Mouse (Mus musculus): ENCODE results near the gene Xrn1.
"Not testable (repeated sequence)": the region's sequence is repeated elsewhere in the genome, so short reads cannot be mapped to it uniquely, and the experiment has no call there.

Gene Xrn1

DNA sequence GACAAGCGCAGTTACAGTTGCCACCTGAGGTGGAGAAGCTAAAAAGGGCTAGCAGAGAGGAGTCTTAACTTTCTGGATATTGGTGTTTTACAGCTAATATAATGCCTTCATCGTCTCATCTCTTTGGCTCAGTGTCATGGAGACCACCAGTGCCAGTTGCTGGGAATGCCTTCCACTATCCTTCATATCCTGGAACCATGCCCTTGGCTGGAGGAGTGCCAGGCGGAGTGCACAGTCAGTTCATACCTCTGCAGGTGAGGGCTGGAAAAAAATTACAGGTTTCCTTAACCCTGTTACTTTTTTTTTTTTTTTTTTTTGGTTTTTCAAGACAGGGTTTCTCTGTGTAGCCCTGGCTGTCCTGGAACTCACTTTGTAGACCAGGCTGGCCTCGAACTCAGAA, 96.9 kb downstream of the Xrn1 start:
- DNase-seq (ENCODE audit: low spot score in 2 of 2): no peak

DNA sequence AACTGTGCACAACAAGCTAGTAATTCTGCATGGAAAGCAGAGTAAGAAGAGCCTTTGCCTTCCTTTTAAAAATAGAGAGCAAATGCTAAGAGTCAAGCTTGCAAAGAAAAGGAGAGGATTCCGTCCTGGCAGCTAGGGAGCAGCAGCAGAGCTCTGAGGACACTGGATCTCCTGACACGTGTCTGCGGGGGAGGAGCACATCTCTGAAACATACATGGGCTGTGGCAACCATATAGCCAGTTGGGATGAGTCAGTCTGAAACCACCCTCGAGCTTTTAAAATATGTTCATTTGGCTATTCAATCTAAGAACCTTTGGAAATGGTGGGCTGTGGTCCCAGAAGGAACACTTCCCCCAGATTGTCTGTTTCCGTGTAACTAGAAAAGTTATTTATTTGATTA, 100.3 kb downstream of the Xrn1 start:
- DNase-seq (ENCODE audit: low spot score in 2 of 2): peak; percentile 48 to 49

DNA sequence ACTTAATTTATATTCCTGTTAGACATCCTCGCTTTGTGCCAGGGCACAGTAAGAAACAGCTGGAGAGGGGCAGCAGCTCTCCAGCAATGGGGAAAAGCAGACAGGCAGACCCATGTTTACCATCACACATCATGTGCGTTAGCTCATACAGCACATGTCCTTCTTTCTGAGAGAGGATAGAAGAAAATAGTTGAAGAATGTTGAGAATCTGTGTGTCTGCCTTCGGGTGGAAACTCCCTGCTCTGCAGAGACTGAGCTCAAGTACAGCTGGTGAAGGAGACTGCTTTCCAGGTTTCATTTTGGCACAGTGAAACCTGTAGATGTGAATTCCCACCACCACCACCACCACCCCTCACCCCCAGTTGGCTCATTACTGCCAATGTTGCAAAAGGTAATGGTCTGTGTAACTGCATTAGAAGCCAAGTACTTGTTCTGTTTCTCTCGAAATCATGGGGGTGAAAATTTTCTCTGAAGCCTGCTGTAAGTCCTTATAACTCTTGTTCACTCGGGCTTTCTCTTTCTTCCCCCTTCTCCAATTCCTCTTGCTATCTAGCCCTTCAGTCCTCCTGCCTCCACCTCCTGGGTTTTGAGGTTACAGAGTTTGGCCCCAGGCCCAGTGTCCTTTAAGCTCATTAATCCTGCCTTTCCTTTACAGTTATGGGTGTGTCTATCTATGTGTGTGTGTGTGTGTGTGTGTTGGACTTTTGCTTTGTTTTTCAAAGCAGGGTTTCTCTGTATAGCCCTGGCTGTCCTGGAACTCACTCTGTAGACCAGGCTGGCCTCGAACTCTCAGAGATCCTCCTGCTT, 102.1 kb downstream of the Xrn1 start:
- no peak for DNase-seq (ENCODE audit: low spot score in 2 of 2)

DNA sequence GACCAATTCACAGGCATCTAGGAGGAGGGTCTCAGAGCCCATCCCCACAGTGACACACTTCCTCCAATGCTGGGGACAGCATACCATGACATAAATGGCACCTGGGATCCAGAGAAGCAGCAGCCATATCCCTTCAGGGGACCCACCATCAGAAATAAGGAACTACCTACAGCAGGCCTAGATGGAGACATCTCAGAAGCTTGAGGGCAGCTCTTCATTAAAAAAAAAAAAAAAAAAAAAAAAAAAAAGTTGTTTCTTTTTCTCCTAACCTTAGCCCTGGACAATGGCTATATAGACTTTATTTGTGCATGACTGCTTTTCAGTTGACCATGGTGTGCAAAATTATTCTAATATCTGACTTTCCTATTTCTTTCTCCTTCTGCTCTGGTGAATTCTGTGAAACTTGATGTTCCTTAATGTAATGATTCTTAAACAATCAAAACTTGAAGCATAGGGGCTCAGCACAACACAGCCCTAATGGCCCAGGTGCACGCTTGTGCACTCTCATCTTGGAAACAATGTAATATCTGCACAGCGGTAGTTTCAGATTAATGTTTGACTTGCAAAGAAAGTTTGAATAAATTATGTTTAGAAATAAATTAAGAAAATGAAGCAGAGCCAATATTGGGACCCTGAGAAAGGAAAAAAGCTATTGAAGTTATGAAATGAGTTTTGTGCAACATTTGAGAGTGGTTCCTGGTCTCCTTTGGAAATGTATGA, 108.7 kb downstream of the Xrn1 start:
- no peak for DNase-seq (ENCODE audit: low spot score in 2 of 2)

DNA sequence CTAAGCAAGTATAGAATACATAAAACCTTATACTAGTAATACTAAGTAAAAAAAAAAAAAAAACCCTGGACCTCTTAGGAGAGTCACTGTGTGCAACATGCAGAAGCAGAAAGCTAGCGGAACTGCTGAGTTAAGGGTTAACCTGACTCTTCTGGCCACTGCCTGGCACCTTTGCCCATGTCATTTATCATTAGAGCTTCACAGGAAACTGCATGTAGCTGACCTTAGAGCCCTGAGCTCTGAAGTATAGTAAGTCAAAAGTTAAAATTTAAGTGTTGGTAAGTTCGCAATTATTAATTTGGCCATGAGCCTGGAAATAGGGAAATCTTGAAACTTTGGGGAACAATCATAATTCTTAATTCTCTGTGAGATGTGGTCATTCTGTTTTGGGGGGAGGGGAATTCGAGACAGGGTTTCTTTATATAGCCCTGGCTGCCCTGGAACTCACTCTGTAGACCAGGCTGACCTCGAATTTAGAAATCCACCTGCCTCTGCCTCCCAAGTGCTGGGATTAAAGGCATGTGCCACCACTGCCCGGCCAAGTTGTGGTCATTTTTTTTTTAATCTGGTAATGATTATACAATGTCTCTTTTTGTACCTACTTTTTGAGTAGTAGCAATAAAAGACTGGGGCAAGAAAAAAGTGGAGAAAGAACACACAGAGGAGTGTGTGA, 109.4 kb downstream of the Xrn1 start:
- no peak for DNase-seq (ENCODE audit: low spot score in 2 of 2)

DNA sequence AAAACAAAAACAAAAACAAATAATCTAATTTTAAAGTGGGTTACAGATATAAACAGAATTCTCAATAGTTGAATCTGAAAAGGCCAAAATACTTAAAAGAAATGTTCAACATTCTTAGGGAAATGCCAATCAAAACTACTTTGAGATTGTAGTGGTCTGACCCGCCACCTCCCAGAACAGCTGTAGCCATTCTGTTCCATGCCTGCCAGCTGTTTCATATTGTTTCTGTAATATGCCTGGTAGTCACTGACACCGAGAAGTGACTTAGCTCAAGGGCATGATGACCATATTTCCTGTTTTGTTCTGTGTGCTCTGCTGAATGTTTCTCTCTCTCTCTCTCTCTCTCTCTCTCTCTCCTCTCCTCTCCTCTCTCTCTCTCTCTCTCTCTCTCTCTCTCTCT, 112.9 kb downstream of the Xrn1 start:
- no peak for DNase-seq (ENCODE audit: low spot score in 2 of 2)

DNA sequence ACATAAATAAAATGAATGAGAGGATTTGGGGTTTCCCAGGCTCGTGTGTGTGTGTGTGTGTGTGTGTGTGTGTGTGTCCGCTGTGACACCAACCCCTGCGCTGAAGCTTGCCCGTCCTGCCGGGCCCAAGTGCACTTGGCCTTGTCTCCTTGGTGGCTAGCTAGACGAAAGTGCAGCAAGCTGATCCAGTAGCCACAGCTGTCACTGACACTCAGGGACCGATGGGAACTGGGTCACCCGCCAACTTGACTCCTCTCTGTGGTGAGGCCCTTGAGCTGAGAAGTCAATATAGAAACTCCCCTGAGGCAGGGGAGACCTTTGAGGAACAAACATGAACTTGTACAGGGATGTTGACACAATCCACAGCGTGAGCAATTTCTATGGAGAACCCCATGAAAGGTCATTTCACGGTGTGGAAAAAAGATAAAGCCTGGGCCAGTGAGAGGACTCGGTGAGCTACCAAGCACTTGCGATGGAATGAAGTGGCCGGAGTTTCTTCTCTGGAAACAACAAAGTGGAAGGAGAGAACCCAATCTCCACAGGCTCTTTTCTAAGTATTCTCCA, 124.3 kb downstream of the Xrn1 start:
- no peak for DNase-seq (ENCODE audit: low spot score in 2 of 2)

DNA sequence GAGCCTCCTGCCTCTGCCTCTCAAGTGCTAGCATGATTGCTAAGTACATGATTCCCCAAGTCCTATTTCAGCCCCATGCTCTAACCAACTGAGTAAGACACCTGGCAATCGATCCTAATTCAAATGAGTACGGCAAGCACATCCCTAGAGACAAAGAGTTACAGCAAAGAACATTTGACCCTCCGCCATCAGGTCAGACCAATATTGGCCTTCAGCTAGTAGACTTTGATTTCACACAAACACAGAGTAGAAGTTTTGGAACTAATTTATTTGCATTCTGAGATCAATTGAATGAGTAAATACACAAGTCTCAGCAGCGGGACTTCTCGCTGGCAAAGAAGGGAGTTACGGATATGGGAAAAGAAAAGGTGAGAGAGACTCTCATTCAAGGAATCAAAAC, 130.7 kb downstream of the Xrn1 start:
- DNase-seq (ENCODE audit: low spot score in 2 of 2): no peak

DNA sequence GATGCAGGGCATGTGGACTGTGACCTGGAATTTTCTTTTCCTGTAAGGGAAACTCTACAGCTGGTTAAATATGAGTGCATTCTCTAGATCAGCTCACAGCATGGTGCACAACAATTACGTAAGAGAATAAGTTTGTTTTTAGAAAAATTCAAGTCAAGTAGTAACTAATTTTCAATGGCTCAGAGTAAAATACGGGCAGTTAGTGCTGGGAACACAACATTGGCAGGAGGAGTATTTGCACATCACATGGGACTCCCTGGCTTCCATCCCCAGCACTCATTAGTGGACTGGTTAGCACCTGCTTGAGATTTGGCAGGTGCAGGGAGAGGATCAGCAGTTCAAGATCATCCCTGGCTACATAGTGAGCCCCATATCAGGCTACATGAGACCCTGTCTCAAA, 133.1 kb downstream of the Xrn1 start:
- DNase-seq (ENCODE audit: low spot score in 2 of 2): no peak

DNA sequence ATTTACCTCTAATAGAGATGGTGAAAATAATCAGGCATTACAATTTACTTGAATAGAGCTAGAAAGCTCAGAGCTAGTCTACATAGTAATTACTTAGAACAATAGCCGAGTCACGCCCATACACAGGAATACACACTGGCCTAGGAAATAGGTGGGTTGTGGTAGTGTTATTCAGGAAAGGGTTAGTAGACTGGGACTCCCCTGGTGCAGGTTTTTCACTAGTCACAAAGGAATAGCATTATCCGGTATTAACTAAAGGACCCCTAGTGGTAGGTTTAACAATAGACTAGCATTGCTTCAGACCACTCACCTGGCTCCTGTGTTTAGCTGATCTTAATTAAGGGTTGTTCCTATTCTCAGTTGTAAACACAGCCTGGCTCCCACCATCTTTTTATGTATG, 133.9 kb downstream of the Xrn1 start:
- DNase-seq (ENCODE audit: low spot score in 2 of 2): not testable (repeated sequence)

DNA sequence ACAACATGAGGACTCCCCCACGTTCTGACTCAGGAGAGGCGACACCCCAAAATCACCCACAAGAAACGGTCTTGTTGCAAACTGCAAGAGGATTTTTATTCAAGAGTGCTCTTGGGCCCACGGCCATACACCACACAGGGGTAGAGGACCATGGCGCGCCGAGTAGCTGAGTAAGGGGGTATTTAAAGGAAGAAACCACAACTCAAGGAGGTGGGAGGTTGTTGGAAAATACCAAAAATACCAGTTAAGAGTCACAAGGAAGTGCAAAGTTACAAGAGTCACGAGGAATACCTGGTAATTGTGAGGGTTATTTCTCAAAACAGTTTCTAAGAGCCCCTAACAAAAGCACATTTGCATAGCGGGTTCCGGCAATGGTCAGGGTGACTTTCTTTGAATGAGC, 138.1 kb downstream of the Xrn1 start:
- DNase-seq (ENCODE audit: low spot score in 2 of 2): not testable (repeated sequence)

DNA sequence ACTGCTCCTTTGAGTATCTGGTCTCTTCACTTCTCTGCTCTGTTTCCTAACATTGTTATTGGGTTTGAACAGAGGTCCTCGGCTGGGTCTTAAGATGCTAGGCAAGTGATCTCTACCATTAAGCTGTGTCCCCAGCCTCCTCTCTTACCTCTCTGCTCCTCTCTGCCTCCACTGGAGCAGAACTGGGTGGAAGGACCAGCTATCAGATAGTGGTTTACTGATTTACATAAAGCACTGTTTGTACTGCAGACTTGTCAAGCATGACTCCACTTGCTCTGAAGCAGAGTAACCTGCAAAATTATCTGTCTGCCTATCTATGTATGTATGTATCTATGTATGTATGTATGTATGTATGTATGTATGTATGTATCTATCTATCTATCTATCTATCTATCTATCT, 138.7 kb downstream of the Xrn1 start:
- no peak for DNase-seq (ENCODE audit: low spot score in 2 of 2)

DNA sequence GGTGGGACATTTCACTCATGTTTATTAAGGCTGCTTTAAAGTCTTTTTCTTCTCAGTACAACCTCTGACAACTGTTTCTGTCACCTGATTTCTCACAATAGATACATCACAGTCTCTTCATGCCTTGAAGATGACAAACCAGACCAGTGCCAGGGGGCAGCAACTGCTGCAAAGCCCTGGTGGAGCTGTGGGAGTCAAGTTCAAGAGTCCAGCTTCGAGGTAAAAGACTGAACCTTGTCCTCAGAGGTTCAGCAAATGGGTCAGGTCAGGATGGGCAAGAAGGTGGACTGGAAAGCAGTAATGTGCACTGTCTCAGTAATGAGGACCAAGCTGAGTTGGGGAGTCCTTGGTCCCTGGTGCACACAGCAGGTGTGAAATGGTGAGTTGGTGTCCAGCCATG, 139.8 kb downstream of the Xrn1 start:
- no peak for DNase-seq (ENCODE audit: low spot score in 2 of 2)

DNA sequence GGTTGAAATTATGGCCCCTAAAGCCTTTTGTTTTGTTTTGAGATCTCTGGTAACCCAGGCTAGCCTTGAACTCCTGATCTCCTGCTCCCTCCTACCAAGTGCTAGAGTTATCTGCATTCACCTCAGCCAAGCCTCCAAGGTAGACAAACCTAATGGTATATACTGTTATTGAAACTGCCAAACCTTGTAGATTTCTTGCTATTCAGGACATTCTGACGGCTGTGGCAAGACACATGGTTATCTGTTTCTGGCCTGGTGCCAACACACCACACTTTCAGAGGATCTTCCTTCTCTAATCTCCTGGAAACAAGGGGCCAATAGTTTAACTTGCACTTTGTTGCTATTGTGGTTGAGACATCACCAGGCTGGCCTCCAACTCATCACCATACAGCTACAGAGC, 140.6 kb downstream of the Xrn1 start:
- DNase-seq (ENCODE audit: low spot score in 2 of 2): no peak

DNA sequence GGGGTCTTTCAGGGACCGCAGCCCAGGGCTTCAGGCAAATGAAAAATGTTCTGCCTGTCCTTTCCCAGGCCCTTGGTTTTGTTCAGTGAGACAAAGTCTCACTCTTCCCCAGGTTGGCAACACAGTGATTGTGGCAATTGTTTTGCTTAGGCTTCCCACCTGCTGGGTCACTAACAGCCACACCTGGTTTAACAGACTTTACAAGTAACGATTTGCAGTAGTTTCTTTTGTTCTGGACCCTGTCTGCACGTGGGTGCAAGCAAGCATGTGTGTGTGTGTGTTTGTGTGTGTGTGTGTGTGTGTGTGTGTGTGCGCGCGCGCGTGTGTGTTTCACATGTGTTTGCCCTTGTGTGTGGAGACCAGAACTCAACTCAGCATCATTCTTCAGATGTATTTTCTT, 148.3 kb downstream of the Xrn1 start:
- DNase-seq (ENCODE audit: low spot score in 2 of 2): no peak

Data from right cerebral cortex, postnatal 36 days (tissue).